Mouse (Mus musculus) kidney, embryonic 14.5 days (tissue): Measurements from ENCODE around the gene Ccdc188. TPM values are rescaled to one million over a fixed set of nuclear protein-coding genes. Genes with fewer than 3 reads are reported as not detected.

Experiments used
- ATAC-seq: fragments of 200-750 bp; cut with Nextera tagmentation; 2 replicates; pipeline ENCODE4 v1.8.0; 2017; ENCODE audit warnings: moderate number of reproducible peaks, mild to moderate bottlenecking, moderate TSS enrichment, moderate library complexity; ENCODE audit not compliant: low FRiP score, low TSS enrichment
- H3K27ac ChIP-seq: fragments of 300-500 bp; sonication (generic); 2 replicates; pipeline ENCODE4 v1.5.1; 2014; ENCODE audit warnings: low read depth, mild to moderate bottlenecking, low read length, moderate library complexity, mixed read lengths
- H3K27me3 ChIP-seq: fragments of 300-500 bp; sonication (generic); 2 replicates; pipeline ENCODE4 v1.6.1; 2014; ENCODE audit warnings: mild to moderate bottlenecking, low read length; ENCODE audit not compliant: control insufficient read depth, insufficient read depth
- H3K36me3 ChIP-seq: fragments of 300-500 bp; sonication (generic); 2 replicates; pipeline ENCODE4 v1.6.1; 2014; ENCODE audit warnings: low read length, mixed read lengths; ENCODE audit not compliant: control insufficient read depth, insufficient read depth
- H3K4me1 ChIP-seq: fragments of 300-500 bp; sonication (generic); 2 replicates; pipeline ENCODE4 v1.6.1; 2014; ENCODE audit warnings: low read length, mixed read lengths; ENCODE audit not compliant: control insufficient read depth, insufficient read depth
- H3K4me2 ChIP-seq: fragments of 300-500 bp; sonication (generic); replicated peaks from 2 replicates; pipeline ENCODE4 v1.6.1; 2014; ENCODE audit warnings: low read depth, mild to moderate bottlenecking, low read length
- H3K4me3 ChIP-seq: fragments of 300-500 bp; sonication (generic); 2 replicates; pipeline ENCODE4 v1.5.1; 2014; ENCODE audit warnings: mild to moderate bottlenecking, low read length
- H3K9ac ChIP-seq: fragments of 300-500 bp; sonication (generic); 2 replicates; pipeline ENCODE4 v1.6.1; 2014; ENCODE audit warnings: low read depth, mild to moderate bottlenecking, low read length, moderate library complexity
- H3K9me3 ChIP-seq: fragments of 300-500 bp; sonication (generic); 2 replicates; pipeline ENCODE4 v1.6.1; 2016; ENCODE audit warnings: low read length; ENCODE audit not compliant: control insufficient read depth
- WGBS: fragments of 180-500 bp; shearing (Covaris S2); extraction: QIAGEN DNeasy Blood & Tissue Kit; methylation state at CpG from one replicate; pipeline ENCODE4 v1.1.7; 2014; 5-methylcytosine and 5-hydroxymethylcytosine counted together
- polyA plus RNA-seq: library from polyadenylated mRNA; unstranded; fragments of >200 nt; fragmentation: Nextera tagmentation; extraction: Ambion mirVana; gene quantifications from 2 replicates; pipeline ENCODE4 v1.2.1, GENCODE M21; 2014

Ccdc188 gene
- polyA plus RNA-seq, 1 experiment from 2014 or later = not detected

DNA sequence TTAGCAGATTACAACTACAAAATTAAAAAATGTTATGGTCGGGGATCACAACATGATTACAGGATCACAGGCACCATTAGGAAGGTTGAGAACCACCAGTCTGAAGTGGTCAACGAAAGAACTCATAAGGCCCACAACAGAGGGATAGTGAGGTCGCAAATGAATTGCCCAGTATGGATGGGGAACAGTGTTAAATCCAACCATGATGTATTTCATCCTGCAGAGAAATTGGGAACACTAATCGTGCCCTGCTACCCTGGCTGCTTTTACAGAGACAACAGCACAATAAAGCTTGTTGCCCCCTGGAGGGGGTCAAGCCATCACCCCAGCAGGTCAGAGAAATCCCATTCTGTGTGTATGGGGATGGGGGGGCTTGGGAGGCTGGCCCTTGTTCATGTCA lies 32.6 kb downstream of the Ccdc188 start:
- Histone ChIP-seq H3K9me3 (no peaks in the 10 kb centered on the region), H3K4me3 (peak overlapping the region; percentile 89), H3K4me2 (peak overlapping the region; percentile 83), H3K27ac (no peak overlapping the region), H3K4me1 (peaks cover 27% of the 10 kb centered on the region), H3K9ac (peak overlapping the region; percentile 91; the same call in 1 of the 2 replicates), H3K36me3 (peaks cover 63% of the 10 kb centered on the region), H3K27me3 (no peaks in the 10 kb centered on the region)
- WGBS = 68% methylated on average over 4 of the region's 4 CpGs
- ATAC-seq = no peak

DNA sequence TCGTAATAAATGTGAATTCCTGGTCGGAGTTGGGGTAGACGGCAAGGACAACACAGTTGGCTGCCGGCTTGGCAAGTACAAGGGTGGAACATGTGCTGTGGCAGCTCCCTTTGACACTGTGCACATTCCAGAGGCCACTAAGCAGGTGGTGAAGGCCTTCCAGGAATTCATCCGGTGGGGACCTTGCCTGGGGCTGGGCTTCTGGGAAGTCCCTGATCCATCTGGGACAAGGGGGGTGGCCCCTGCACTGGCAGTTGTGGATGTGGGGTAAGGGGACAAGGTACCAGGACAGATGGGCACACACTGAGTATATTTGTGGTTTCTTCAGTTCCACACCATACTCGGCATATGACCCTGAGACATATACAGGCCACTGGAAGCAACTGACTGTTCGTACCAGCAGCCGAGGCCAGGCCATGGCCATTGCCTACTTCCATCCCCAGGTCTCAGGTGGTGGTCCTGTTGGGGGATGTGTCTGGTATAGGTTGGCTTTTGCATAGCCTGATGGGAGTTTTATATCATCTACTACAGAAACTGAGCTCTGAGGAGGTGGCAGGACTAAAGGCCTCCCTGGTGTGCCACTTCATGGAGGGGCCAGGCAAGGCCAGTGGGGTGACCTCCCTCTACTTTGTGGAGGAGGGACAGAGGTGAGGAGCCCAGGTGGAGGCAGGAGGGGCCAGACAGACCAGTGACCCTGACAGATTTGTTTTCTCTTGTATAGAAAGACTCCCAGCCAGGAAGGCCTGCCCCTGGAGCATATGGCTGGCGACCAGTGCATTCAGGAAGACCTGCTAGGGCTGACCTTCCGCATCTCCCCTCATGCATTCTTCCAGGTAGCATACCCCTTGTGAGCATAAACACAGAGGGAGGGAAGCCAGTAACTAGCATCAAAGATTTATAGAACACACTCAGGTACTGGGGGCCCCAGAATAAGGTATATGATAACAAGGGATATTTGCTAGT lies 33.4 kb downstream of the Ccdc188 start:
- no peak overlapping the region for H3K27ac ChIP-seq
- H3K36me3 ChIP-seq = peaks cover 62% of the 10 kb centered on the region

GRCm38 (mm10) chr16:18252736-18253135 lies 35.1 kb downstream of the Ccdc188 start:
- no peak for ATAC-seq
- Histone ChIP-seq H3K4me2 (no peak overlapping the region), H3K4me1 (peaks cover 16% of the 10 kb centered on the region), H3K9ac (no peak overlapping the region), H3K27ac (no peak overlapping the region), H3K27me3 (no peaks in the 10 kb centered on the region), H3K9me3 (no peaks in the 10 kb centered on the region), H3K36me3 (peaks cover 68% of the 10 kb centered on the region), H3K4me3 (no peak overlapping the region)
- 79% methylated on average over 6 of the region's 6 CpGs for WGBS

More for the DNA sequence above, 33.4 kb downstream of the Ccdc188 start:
- peak overlapping the region; percentile 89; the same call in 1 of the 2 replicates for H3K4me3 ChIP-seq
- H3K9ac ChIP-seq = peak overlapping the region; percentile 14; the same call in 1 of the 2 replicates
- no peaks in the 10 kb centered on the region for H3K27me3 ChIP-seq
- H3K4me2 ChIP-seq = peak overlapping the region; percentile 83
- no peaks in the 10 kb centered on the region for H3K9me3 ChIP-seq
- peaks cover 27% of the 10 kb centered on the region for H3K4me1 ChIP-seq
- 66% methylated on average over 10 of the region's 10 CpGs for WGBS
- ATAC-seq = no peak

DNA sequence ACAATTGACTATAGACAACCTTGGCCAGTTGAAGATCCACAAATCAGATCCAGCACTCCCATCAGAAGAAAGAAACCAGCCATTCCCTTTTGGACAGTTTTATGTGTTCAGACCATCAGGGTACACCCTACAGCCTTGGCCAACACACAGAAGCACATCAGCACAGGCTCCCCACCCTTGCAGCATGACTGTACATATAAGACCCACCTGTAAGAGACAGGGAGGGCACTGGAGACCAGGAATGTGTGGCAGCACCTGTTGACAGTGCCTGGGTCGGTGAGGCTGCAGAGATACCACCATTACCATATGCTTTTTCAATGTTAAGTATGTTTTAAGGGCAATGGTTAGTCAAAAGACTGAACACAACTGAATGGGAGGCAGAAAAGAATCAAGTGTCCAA lies 36.2 kb downstream of the Ccdc188 start:
- WGBS = 100% methylated on average over 1 of the region's 1 CpGs
- no peak overlapping the region for H3K4me2 ChIP-seq
- no peak overlapping the region for H3K9ac ChIP-seq
- ATAC-seq = no peak
- no peak overlapping the region for H3K27ac ChIP-seq
- no peaks in the 10 kb centered on the region for H3K9me3 ChIP-seq
- peaks cover 16% of the 10 kb centered on the region for H3K4me1 ChIP-seq
- H3K36me3 ChIP-seq = peaks cover 78% of the 10 kb centered on the region
- H3K27me3 ChIP-seq = no peaks in the 10 kb centered on the region
- no peak overlapping the region for H3K4me3 ChIP-seq

DNA sequence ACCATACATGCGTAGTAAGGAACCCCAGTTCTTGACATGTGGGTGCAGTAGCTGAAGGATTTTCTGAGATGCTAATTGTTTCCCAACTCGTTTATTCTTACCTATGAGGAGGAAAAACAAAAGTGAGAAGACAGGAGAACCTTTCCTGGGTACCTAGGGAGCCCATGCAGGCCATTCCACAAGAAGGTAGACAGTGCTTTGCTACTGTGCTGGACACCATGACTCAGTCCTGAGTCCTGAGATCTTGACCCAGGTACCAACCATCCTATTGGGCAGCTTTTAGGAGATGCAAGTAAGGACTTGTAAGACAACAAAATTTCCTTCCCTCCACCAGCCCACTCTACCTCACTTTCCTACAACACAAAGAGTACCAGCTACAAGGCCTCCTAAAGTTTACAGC lies 40.5 kb downstream of the Ccdc188 start, which contains the start of gene Gm49776:
TSS of gene Gm49776 (minus strand) at position 101 of the 400 bp plus-strand sequence.
- 92% methylated on average over 2 of the region's 2 CpGs for WGBS
- Histone ChIP-seq H3K36me3 (peaks cover 91% of the 10 kb centered on the region), H3K27ac (no peak within 1 kb of the TSS), H3K4me3 (no peak within 1 kb of the TSS), H3K27me3 (no peaks in the 10 kb centered on the region), H3K4me2 (no peak within 1 kb of the TSS), H3K9me3 (no peaks in the 10 kb centered on the region), H3K4me1 (no peaks in the 10 kb centered on the region), H3K9ac (no peak within 1 kb of the TSS)
- ATAC-seq = no peak

GRCm38 (mm10) chr16:18265024-18265423 lies 47.3 kb downstream of the Ccdc188 start:
- WGBS = 87% methylated on average over 2 of the region's 2 CpGs

DNA sequence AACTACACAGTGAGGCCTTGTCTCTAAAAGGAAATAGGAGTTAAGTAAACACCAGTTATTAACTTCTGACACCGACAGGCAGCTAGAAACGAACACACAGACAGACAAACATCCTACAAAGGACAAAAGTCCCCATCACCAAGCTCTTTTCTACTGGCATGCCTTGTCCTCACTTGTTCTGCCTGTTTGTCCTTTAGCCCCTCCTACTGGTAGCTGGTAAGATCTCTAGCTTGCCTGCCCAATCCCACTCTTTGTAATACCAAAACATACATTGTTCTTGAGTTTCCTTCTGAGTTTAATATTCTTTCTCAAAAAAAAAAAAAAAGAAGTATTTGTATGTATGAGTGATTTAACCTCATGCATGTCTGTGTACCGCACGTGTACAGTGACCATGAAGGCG lies 50.5 kb downstream of the Ccdc188 start:
- H3K27ac ChIP-seq = no peak overlapping the region
- H3K9me3 ChIP-seq = no peaks in the 10 kb centered on the region
- H3K36me3 ChIP-seq = peaks cover 93% of the 10 kb centered on the region
- H3K9ac ChIP-seq = no peak overlapping the region
- no peaks in the 10 kb centered on the region for H3K4me1 ChIP-seq
- no peaks in the 10 kb centered on the region for H3K27me3 ChIP-seq
- H3K4me3 ChIP-seq = no peak overlapping the region
- 91% methylated on average over 5 of the region's 5 CpGs for WGBS
- no peak for ATAC-seq
- H3K4me2 ChIP-seq = no peak overlapping the region

More at GRCm38 (mm10) chr16:18265024-18265423, 47.3 kb downstream of the Ccdc188 start:
- Histone ChIP-seq H3K4me3 (no peak overlapping the region), H3K4me2 (no peak overlapping the region), H3K4me1 (no peaks in the 10 kb centered on the region), H3K36me3 (peaks cover 89% of the 10 kb centered on the region), H3K9me3 (no peaks in the 10 kb centered on the region), H3K9ac (no peak overlapping the region), H3K27ac (no peak overlapping the region), H3K27me3 (no peaks in the 10 kb centered on the region)
- no peak for ATAC-seq
